In genomic region chr17:68874021-68874420, GRCm38 (mm10) we compare ENCODE assay signal across 13 mouse cellular contexts. TPM values are rescaled to one million over a fixed set of nuclear protein-coding genes. Genes with fewer than 3 reads are reported as not detected.
"Had no signal": no experiment of that assay in that cellular context is flagged by ENCODE, and none has a peak within 500 bp of the region (broad histone marks: within the 10 kb centered on the region; RNA-seq: fewer than 3 reads in every experiment).

No protein-coding gene starts in this region.

- DNase-seq: kidney, postnatal 10 days; kidney, postnatal 4 days; lung, adult 2 months; lung, postnatal 36 days; right cerebral cortex, adult 18-20 months; right cerebral cortex, postnatal 25 days; thymus, postnatal 36 days had no signal

- H3K4me3 ChIP-seq: layer of hippocampus, adult 2 months; limb, embryonic 10.5 days; liver, embryonic 15.5 days; midbrain, embryonic 12.5 days; neural tube, embryonic 13.5 days had no signal

- H3K27ac ChIP-seq: layer of hippocampus, adult 2 months; limb, embryonic 10.5 days; liver, embryonic 15.5 days; midbrain, embryonic 12.5 days; neural tube, embryonic 13.5 days had no signal

RNA-seq across cellular contexts. Expression of gene Tmem200c, which starts 47.6 kb away (rescaled TPM):
- total RNA-seq: megakaryocyte progenitor cell, adult 5-6 weeks had no signal
